Mouse (Mus musculus): ENCODE measurements around the gene Thap4.
A peak's percentile ranks its signal among the peaks of the same experiment; 100 is the strongest.

Thap4 gene

GRCm38 (mm10) chr1:93746179-93746578, 8.5 kb downstream of the Thap4 start:
- DNase-seq (ENCODE audit: low read depth, low spot score): no peak

GRCm38 (mm10) chr1:93742910-93743309, 11.8 kb downstream of the Thap4 start:
- no peak for DNase-seq (ENCODE audit: low read depth, low spot score)

- DNase-seq (ENCODE audit: low read depth, low spot score): no peak
Measured at GRCm38 (mm10) chr1:93741987-93742386, 12.7 kb downstream of the Thap4 start.

GRCm38 (mm10) chr1:93740671-93741070, 14.0 kb downstream of the Thap4 start:
- DNase-seq (ENCODE audit: low read depth, low spot score): no peak

GRCm38 (mm10) chr1:93737711-93738110, 17.0 kb downstream of the Thap4 start:
- DNase-seq (ENCODE audit: low read depth, low spot score): no peak

GRCm38 (mm10) chr1:93735859-93736258, 18.8 kb downstream of the Thap4 start:
- DNase-seq (ENCODE audit: low read depth, low spot score): no peak

GRCm38 (mm10) chr1:93731880-93732281, 22.8 kb downstream of the Thap4 start:
- no peak for DNase-seq (ENCODE audit: low read depth, low spot score)

GRCm38 (mm10) chr1:93731103-93731502, 23.6 kb downstream of the Thap4 start:
- DNase-seq (ENCODE audit: low read depth, low spot score): no peak

GRCm38 (mm10) chr1:93726974-93727373, 27.7 kb downstream of the Thap4 start:
- DNase-seq (ENCODE audit: low read depth, low spot score): peak; percentile 28

GRCm38 (mm10) chr1:93726116-93726515, 28.5 kb downstream of the Thap4 start:
- no peak for DNase-seq (ENCODE audit: low read depth, low spot score)

- DNase-seq (ENCODE audit: low read depth, low spot score): no peak
Measured at GRCm38 (mm10) chr1:93725665-93726064, 29.0 kb downstream of the Thap4 start.

- no peak for DNase-seq (ENCODE audit: low read depth, low spot score)
Measured at GRCm38 (mm10) chr1:93724623-93725022, 30.0 kb downstream of the Thap4 start.

- DNase-seq (ENCODE audit: low read depth, low spot score): no peak
Measured at GRCm38 (mm10) chr1:93721557-93721956, 33.1 kb downstream of the Thap4 start.

- no peak for DNase-seq (ENCODE audit: low read depth, low spot score)
Measured at GRCm38 (mm10) chr1:93716166-93716565, 38.5 kb downstream of the Thap4 start.

- DNase-seq (ENCODE audit: low read depth, low spot score): no peak
Measured at GRCm38 (mm10) chr1:93705389-93705788, 49.3 kb downstream of the Thap4 start.

- no peak for DNase-seq (ENCODE audit: low read depth, low spot score)
Measured at GRCm38 (mm10) chr1:93704341-93704740, 50.3 kb downstream of the Thap4 start.

GRCm38 (mm10) chr1:93703472-93704048, 51.1 kb downstream of the Thap4 start:
- no peak for DNase-seq (ENCODE audit: low read depth, low spot score)

- DNase-seq (ENCODE audit: low read depth, low spot score): no peak
Measured at GRCm38 (mm10) chr1:93702106-93702505, 52.6 kb downstream of the Thap4 start.

- DNase-seq (ENCODE audit: low read depth, low spot score): no peak
Measured at GRCm38 (mm10) chr1:93699159-93699558, 55.5 kb downstream of the Thap4 start.

GRCm38 (mm10) chr1:93697317-93697716, 57.3 kb downstream of the Thap4 start:
- no peak for DNase-seq (ENCODE audit: low read depth, low spot score)

- peak; percentile 62 for DNase-seq (ENCODE audit: low read depth, low spot score)
Measured at GRCm38 (mm10) chr1:93694966-93695365, 59.7 kb downstream of the Thap4 start.

- no peak for DNase-seq (ENCODE audit: low read depth, low spot score)
Measured at GRCm38 (mm10) chr1:93693943-93694342, 60.7 kb downstream of the Thap4 start.

- no peak for DNase-seq (ENCODE audit: low read depth, low spot score)
Measured at GRCm38 (mm10) chr1:93693502-93693901, 61.2 kb downstream of the Thap4 start.

GRCm38 (mm10) chr1:93692773-93693172, 61.9 kb downstream of the Thap4 start:
- DNase-seq (ENCODE audit: low read depth, low spot score): no peak

Data from skeletal muscle tissue, adult 2 months (tissue).